Mouse (Mus musculus) hindlimb bud, embryonic 11.5 days (tissue): Measurements from ENCODE around the gene Kif3a.

ENCODE experiments used
- DNase-seq: peaks from one replicate; pipeline ENCODE4 v3.0.0-alpha.2; 2012; ENCODE audit warnings: low read depth, low spot score; ENCODE audit errors: extremely low spot score

Gene Kif3a

GRCm38 (mm10) chr11:53642744-53643279 lies 75.6 kb downstream of the Kif3a start:
- DNase-seq: no peak

- DNase-seq: no peak
Measured at GRCm38 (mm10) chr11:53644017-53644416, 76.8 kb downstream of the Kif3a start.

GRCm38 (mm10) chr11:53651441-53651840 lies 84.3 kb downstream of the Kif3a start:
- DNase-seq: no peak
